Mouse (Mus musculus) heart, adult 9 months (tissue): Measurements from ENCODE around the gene Vangl2.

ENCODE experiments used
- DNase-seq, 2 experiments: peaks; one replicate each; pipeline ENCODE4 v3.0.0; 2022; ENCODE audit warnings: low spot score in 2 of 2

Gene Vangl2

GRCm38 (mm10) chr1:172028394-172029275 lies at the start of gene Vangl2:
Gene Vangl2 (minus strand): TSS chr1:172028444.
- no peak for DNase-seq

DNA sequence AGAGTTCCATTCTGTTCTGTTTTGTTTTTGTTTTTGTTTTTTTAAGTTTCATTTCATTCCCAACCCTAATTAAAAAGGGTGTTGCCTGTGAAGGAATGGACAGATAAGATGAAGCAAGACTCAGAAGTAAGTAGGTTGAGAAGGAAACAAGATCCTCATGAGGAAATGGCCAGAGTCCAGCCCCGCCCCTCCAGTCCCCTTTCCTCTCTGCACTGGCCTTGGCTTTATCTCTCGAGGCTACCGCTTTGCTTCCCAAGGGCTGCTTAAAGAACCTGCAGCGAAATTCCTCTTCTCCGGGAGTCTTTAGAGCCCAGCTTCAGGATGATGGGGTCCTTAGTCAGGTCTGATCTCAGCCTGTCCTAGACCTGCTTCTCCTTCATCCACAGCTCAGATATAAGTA lies 49.7 kb upstream of the Vangl2 start:
- DNase-seq, result no peak

GRCm38 (mm10) chr1:172072604-172073003 lies 44.4 kb upstream of the Vangl2 start:
- DNase-seq, result no peak

DNA sequence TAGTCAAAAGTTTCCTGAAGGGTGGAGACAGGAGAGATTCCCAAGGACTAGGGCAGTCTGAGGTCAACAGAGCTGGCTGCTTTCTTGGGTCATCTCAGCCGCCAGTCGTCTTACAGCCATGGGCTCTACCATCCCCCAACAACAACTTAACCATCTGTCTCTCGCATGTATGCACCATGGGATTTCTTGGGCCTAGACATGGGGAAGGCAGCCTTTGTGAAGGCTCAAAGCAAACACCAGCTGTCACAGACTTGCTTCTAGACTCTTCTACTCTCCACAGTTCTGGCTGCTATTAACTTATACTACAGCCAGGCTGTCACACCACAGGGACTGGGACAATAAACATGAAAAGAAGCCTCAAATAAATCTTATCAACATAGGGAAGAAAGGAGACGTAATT lies 43.3 kb upstream of the Vangl2 start:
- DNase-seq, result no peak

DNA sequence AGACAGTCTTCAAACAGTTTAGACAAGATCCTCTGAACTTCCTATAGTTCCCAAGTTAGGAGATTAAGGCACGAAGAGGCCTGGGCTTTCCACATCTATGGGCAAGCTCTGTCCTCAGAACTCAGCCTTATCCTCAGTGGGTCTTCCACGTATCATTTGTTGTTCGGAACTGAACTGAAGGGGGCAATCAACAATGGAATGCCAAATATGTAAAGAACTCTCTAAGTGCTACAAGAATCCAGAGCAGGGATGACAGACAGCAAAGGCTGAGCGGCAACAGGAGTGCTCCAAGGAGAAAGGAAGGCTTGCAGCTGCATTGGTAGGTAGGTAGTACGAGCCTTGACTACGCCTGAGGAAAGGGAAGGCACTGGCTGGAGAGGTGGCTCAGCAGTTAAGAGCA lies 42.0 kb upstream of the Vangl2 start:
- no peak for DNase-seq

DNA sequence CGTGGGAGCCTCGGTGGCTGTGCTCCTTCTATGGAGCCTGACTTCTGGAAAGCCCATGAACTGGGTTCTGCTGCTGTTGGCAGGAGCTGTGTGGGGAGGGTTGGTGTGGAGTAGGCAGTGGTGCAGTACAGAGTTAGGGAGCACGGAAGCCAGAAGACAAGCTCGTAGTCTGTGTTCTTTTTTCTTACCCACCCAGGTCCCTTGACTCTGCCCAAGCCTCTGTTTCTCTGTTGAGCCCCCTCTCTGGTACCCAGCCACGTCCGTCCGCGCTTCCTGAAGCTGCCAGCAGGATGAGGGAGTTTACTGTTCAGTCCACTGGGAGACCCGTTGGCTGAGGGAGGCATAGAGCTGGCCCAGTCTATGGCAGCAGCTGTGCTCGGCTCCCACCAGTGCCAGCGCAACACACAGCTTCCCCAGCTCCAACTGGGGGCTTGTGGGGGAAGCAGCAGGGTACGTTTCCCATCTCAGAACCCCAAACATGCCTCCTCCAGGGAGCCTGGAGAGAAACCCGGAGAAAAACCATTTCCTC lies 36.4 kb upstream of the Vangl2 start:
- no peak for DNase-seq

- DNase-seq, result no peak
Observed at GRCm38 (mm10) chr1:172063291-172064023, 35.2 kb upstream of the Vangl2 start.

DNA sequence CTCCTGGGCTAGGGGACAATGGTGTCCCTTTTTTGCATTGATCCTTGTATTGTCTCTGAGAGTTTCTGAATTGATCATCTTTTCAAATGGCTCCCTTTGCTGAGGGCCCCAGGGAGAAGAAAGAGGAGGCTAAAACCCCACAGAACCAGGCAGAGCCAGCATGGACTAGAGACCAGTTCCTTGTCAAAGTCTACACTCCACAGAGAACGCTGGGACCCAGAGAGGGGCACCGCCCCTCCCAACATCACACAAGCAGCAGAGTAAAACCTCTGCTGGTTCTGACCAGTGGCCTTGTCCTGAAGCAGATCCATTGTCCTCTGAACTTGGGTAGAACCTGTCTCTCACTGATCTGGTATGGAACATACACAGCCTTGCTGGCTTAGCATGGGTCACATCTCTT lies 33.9 kb upstream of the Vangl2 start:
- no peak for DNase-seq

DNA sequence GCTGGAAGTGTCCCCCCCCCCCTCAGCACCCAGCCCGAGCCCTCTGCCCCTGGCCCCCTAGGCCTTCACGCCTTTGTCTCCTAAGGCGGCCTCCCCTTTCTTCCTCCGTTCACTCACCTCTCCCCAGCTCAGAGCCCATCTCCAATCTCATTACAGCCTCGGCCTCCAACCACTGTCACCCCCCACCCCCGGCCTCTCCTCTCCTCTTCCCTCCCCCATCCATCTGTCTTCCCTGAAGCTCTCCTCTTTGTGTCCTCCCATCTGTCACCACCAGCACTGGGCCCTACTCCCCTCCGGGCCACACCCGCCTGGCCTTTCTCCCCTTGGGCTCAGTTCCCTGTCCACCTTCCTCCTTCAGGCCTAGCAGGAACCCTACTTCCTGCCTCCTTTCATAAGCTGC lies 33.0 kb upstream of the Vangl2 start:
- DNase-seq, result no peak

- no peak for DNase-seq
Observed at GRCm38 (mm10) chr1:172060659-172061058, 32.4 kb upstream of the Vangl2 start.

DNA sequence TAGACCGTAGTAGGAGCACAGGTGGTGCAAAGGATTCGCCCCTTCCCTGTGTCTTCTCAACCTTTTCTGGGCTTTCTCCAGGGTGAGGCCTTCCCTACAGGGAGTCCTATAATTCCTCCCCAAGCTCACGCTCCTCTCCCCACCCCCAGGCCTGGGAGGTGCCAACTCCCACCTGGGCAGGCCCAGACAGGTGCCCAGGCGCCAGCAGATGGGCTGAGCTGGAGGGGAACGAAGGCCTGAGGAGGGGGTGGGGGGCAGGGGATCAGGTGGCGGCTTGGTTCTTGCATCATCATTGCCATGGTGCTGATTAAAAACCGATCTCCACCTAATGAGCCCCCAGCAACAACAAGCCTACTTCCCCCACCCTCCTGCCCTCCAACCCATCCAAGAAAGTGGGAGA lies 30.6 kb upstream of the Vangl2 start:
- DNase-seq, result no peak

DNA sequence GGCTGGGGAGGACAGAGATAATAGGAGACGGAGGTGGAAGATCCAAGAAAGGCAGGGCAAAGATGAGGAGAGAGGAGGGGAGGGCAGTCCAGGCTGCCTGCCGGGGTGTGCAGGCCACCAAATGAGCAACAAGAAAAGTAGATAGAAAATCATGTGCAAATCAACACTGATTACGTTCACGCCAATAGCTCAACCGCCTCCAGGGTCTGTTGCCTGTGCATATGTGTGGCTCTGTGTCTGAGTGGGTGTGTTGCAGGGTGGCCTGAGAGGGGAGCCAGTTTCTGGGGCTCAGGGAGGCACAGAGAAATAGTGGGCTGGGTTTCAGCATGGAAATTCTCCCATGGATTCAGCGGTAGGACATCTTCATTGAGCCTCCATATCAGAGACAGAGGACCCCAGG lies 30.1 kb upstream of the Vangl2 start:
- DNase-seq, result no peak

DNA sequence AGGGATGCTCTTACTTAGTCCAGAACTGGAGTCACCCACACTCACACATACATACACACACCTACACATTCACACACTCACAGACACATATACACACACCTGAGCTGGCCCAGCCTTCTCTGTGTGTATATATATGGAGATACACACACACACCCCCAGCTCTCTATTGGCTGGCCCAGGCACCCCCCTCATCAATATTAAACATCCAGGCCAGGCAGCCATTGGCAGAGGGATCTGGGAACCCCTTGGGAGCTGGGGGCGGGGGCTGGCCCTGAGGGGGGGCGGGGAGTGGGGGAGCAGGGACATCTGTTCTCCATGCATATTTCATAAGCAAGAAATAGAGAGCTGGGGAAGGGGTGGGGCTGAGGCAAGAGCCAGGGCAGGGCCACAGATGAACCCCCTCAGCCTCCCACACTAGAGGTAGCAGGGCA lies 29.3 kb upstream of the Vangl2 start, which contains the start of gene Nhlh1:
Gene Nhlh1, minus strand, starts transcription at position 83 of the 431 bp plus-strand sequence.
- DNase-seq, result no peak

DNA sequence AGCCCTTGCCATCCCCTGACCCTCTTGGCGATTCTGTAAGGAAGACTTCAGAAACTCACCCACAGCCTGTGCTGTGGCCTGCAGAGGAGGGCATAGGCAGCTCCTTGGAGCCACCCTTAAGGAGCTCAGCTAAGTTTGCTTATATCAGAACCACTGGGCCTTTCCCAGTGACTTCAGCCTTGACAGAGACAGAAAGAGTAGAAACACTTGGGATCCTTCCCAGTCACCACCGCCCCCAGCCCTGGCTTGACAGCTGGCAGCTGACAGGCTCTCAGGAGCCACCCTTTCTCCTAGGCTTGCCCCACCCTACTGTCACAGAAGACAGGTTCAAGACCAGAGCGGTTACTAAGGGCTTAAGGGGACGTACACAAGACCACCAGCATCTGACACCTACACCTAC lies 28.0 kb upstream of the Vangl2 start:
- DNase-seq, result no peak

DNA sequence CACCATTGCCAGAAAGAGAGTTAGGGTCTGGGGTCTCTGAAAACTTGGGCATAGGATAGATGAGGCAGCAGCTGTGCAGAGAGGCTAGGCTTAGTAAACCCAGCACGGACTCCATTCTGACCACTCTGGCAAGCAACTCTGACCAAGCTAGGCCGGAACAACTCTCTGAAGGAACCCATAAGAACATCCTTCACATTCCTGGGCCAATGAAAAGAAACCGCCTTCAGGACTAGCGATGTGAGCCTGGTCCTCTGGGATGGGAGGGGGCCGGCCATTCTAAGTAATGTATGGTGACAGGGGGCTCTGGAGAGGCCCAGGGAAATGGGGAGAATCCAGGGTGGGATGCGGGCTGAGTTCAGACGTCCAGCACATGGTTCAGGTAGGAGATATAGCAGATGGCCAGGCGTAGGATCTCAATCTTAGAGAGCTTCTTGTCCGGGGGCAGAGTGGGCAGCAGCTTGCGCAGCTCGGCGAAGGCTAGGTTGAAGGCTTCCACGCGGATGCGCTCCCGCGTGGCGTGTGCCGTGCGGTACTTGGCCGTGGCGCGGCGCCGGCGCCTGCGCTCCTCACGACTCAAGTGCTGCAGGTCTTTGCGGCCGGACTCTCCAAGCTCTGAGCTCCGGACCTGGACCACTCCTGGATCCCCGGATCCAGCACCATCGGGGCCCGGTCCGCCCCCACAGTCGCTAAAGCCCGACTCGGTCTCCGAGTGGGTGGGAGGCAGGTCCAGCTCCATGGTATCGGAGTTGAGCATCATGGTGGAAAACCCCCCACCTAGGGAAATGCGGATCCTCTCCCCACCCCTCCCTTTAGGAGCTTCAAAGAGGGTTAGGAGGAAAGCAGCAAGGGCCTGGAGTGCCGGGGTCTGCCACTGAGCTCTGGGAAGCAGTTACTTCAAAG lies 25.5 kb upstream of the Vangl2 start:
- DNase-seq, result no peak

DNA sequence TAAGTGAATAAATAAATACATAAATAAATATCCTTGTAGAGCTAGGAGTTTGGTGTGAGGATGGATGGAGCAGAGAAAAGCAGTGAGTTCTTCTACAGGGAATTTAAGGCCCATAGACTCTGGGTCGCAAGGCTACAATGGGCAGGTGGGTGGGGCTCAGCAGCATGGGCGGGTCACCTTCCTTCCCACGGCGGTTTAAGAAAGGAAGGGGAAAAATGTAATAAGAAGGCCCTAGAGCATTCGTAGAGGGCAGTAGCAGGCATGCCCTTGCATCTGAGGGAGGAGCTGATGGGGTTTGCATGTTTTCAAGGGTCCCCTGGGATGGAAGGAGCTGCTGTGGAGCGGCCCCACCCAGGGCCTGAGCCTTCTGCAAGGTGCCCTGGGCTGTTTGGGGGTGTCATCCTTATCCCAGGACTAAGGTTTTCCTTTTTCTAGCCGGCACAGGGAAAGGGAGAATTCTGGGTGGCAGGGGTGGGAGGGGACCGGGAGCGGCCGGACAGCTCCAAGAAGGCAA lies 24.6 kb upstream of the Vangl2 start:
- no peak for DNase-seq

DNA sequence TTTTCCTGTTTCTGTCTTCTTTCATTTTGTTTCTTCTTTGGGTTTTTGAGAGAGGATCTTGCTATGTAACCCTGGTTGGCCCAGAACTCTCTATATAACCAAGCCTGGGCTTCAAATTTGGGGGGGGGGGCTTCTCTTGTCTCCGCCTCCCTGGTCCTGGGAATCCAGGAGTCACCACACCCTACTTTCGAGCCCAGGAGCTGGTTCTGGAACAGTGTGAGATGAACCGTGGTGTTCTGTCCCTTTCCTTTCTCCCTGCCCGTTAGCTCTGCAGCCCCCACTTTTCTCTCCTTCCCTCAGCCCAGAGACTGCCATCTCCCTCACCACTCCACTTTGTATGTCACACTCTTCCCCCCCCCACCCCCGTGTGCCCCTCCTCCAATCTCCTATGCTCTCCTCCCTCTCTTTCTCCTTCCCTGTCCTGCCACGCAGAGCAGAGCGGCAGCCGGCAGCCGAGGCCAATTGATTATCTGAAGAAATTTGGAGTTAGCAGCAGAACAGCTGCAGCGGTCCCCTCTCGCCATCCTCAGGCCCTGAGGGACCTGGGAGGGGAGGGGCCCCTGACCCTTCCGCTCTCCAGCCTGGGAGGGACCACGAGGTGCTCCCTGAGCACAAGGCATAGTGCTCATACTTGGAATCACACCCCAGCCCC lies 21.0 kb upstream of the Vangl2 start:
- peak in 1 of 2 experiments; percentile 13 for DNase-seq

DNA sequence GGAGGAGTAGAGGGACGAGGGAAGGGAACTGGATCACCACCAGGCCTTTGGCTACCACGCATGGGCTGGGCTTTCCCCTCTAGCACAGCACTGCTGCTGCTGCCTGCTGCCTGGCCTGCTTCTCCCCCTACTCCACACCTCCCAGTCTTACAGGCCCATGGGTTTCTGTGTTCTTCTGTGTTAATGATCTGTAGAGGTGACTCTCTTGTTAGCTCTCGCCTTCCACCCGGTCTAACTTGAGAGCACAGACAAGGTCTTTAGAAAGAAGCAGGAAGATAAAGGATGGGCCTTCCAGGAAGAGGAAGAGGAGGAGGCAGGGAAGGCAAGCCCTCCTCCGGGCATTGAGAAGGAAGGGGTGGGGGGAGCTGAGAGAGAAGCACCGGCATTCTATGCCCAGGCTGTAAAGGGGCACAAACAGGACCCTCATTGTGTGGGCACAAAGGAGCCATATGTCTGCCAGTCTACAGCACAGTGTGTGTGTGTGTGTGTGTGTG lies 20.0 kb upstream of the Vangl2 start:
- no peak for DNase-seq

DNA sequence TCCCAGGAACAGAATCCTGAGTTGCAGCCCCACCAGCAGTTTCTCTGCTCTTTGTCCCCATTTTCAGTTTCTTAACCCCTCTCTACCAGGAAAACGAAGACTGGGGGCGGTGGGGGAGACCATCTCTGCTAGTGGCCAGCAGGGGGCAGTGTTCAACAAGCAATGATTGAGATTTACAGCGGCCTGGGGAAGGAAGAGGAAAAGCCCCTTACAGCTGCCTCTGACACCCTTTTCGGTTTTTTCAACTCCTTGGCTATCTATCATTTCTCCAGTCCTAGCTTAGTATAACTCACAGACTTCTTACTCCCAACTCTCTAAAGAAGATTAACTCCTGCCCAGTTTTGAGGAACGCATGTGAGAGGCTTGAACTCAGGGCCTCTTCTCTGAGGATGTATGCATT lies 18.7 kb upstream of the Vangl2 start:
- DNase-seq, result peak; percentile 29 to 51

DNA sequence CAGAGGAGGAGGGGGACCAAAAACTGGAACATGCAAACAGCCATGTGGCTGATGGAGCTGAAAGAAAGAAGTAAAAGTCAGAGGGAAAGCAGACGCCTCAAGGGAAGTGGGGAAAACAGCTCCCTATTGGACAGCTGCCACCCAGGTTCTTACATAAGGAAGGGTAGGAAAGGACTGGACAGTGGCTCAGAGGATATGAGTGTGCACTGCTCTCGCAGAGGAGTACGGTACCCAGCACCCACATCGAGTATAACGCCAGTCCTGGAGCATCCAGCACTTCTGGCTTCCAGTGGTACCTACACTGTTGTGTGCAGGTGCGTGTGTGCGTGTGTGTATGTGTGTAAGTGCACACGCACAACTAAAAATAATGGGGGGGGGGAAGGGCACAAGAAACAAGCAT lies 18.2 kb upstream of the Vangl2 start:
- no peak for DNase-seq

GRCm38 (mm10) chr1:172029914-172030313 lies 1.7 kb upstream of the Vangl2 start:
- DNase-seq, result peak in 1 of 2 experiments; percentile 8
